Mouse (Mus musculus): ENCODE measurements around the gene Rarb.

- TF ChIP-seq CTCF (IDR thresholded peaks at IDR 0.05; ENCODE audit: low read depth, low read length) (no peak), POLR2AphosphoS5 (IDR thresholded peaks at IDR 0.05; ENCODE audit: insufficient replicate concordance, low read depth, low read length) (no peak), TAL1 (conservative IDR thresholded peaks at IDR 0.05; ENCODE audit: low read depth, low read length) (no peak), GATA1 (IDR thresholded peaks at IDR 0.05; ENCODE audit: borderline replicate concordance, low read length) (no peak)
Measured at GRCm38 (mm10) chr14:16478606-16479323, 340.2 kb downstream of the Rarb start.
